Mouse (Mus musculus) spleen, postnatal 36 days (tissue): ENCODE measurements around the gene Cacybp.

Experiments used
- DNase-seq, 2 experiments: peaks; one replicate each; pipeline ENCODE4 v3.0.0; 2022; ENCODE audit warnings: low spot score in 2 of 2, mixed read lengths in 1 of 2

Cacybp gene

GRCm38 (mm10) chr1:160214171-160214570 is 1.5 kb upstream of the Cacybp start:
- no peak for DNase-seq

GRCm38 (mm10) chr1:160212123-160212691 is 468 bp downstream of the Cacybp start:
- peak in 1 of 2 experiments; percentile 45 for DNase-seq

GRCm38 (mm10) chr1:160211597-160212122 is 1.0 kb downstream of the Cacybp start:
- DNase-seq, result no peak

- no peak for DNase-seq
These were observed 2.1 kb downstream of the Cacybp start for GRCm38 (mm10) chr1:160210566-160210965.

- DNase-seq, result no peak
These were observed 2.8 kb downstream of the Cacybp start for GRCm38 (mm10) chr1:160209844-160210243.

- no peak for DNase-seq
These were observed 7.2 kb downstream of the Cacybp start for GRCm38 (mm10) chr1:160205486-160205885.

- DNase-seq, result no peak
These were observed 17.4 kb downstream of the Cacybp start for GRCm38 (mm10) chr1:160195337-160195663.

- DNase-seq, result peak; percentile 98 to 99
These were observed 17.9 kb downstream of the Cacybp start, which contains the start of gene Mrps14 for GRCm38 (mm10) chr1:160194529-160195336. TSS of gene Mrps14 (plus strand) at chr1:160195215.

GRCm38 (mm10) chr1:160184506-160184905 is 28.2 kb downstream of the Cacybp start:
- DNase-seq, result no peak

- no peak for DNase-seq
These were observed 31.5 kb downstream of the Cacybp start for GRCm38 (mm10) chr1:160181216-160181615.

- DNase-seq, result no peak
These were observed 35.8 kb downstream of the Cacybp start for GRCm38 (mm10) chr1:160176903-160177302.

- DNase-seq, result no peak
These were observed 46.1 kb downstream of the Cacybp start for GRCm38 (mm10) chr1:160166600-160166999.

- no peak for DNase-seq
These were observed 54.5 kb downstream of the Cacybp start for GRCm38 (mm10) chr1:160158190-160158589.

GRCm38 (mm10) chr1:160153480-160153879 is 59.2 kb downstream of the Cacybp start, which contains the start of gene Tnn:
TSS of gene Tnn (minus strand) at chr1:160153580.
- DNase-seq, result no peak
